Mouse (Mus musculus) left cerebral cortex, postnatal 36 days (tissue): ENCODE results near the gene Cep83. TPM values are rescaled to one million over a fixed set of nuclear protein-coding genes. Genes with fewer than 3 reads are reported as not detected.
"Not testable (repeated sequence)": the region's sequence is repeated elsewhere in the genome, so short reads cannot be mapped to it uniquely, and the experiment has no call there.

Experiments
- DNase-seq, 2 experiments: peaks; one replicate each; pipeline ENCODE4 v3.0.0; 2021 to 2022; ENCODE audit warnings: low spot score in 2 of 2, mixed read lengths in 1 of 2
- intact Hi-C: fragments of 180-260 bp; cut with DNase I; formaldehyde crosslinking; loops from one replicate; pipeline ENCODE4 v1.15.1; 2025
- total RNA-seq, 2 experiments: library from RNA; stranded (reverse); gene quantifications; 2 replicates each; pipeline ENCODE4 v1.2.3; 2021

Cep83 gene
- total RNA-seq = 10 to 100 TPM; 36.2 to 43.5 TPM

- DNase-seq = peak; percentile 93 to 95
- intact Hi-C loops = loop anchor here (5.0 kb wide), 1 partner anchor 254 kb away; the partner anchor contains the start of gene Plxnc1
Observed at GRCm38 (mm10) chr10:94688420-94689175, at the start of gene Cep83. Gene Cep83 (plus strand): TSS chr10:94688654.

DNA sequence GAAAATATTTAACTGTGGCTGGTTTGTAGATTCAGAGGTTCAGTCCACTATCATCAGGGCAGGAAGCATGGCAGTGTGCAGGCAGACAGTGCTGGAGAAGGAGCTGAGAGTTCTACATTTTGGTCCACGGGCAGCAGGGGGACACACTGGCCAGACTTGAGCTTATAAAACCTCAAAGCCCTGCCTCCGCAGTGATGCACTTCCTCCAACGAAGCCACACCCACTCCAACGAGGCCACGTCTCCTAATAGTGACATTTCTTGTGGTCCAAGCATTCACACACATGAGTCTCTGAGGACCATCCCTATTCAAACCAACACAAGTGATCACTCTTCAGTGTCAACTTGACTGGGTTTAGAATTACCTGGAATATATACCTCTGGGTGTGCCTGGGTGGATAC, 49.2 kb upstream of the Cep83 start:
- no peak for DNase-seq
- intact Hi-C loops = no loop called here

DNA sequence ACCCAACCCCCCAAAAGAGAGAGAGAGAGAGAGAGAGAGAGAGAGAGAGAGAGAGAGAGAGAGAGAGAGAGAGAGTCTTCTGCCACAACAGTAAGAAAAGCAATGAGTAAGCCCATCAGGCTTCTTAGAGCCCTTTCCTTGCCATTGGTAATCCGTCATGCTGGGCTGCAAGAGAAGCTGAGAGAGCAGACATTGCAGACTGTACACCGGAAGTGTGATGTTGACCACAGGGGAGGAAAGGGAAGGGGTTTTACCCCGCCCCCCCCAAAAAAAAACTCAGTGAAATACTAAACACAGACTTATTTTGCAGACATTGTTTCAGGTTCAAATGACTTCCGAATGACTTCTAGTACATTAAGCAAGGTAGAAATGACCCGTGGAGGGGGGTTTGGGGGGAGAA, 48.4 kb upstream of the Cep83 start:
- no peak for DNase-seq
- intact Hi-C loops = no loop called here

DNA sequence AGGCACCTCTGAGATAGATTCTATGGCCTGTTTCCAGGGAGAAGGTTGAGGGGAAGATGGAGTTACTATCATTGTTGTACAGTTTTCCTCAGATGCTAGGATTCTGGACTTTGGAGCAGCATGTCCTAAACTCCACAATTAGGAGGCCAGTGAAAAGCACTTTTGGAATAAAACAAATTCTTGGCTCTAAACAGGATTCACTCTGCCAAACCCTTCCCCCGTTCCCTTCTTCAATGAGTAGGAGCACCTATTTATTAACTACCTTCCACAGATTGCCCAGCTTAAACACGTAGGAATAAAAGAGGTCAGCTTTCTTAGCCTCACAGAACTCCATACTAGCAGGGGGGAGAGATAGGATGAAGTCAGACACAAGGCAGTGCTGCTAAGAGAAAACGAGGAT, 24.4 kb upstream of the Cep83 start:
- intact Hi-C loops = no loop called here

DNA sequence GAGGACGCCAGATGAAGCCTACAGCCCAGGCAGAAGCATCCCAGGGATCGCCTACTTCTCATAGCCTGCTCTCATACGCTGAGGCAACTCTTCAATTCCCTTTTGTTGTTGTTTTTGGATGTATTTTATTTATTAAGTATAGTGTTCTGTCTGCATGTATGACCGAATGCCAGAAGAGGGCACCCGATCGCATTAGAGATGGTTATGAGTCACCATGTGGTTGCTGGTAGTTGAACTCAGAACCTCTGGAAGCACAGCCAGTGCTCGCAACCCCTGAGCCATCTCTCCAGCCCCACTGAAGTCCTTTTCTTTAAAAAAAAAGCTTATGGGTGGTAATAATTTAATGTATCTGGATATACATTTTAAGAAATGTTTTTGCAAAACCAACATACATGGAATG, 24.0 kb upstream of the Cep83 start:
- intact Hi-C loops = no loop called here
- no peak for DNase-seq

More for the DNA sequence above, 24.4 kb upstream of the Cep83 start:
- DNase-seq = no peak

- intact Hi-C loops = no loop called here
- no peak for DNase-seq
Observed at GRCm38 (mm10) chr10:94668147-94668546, 20.3 kb upstream of the Cep83 start.

DNA sequence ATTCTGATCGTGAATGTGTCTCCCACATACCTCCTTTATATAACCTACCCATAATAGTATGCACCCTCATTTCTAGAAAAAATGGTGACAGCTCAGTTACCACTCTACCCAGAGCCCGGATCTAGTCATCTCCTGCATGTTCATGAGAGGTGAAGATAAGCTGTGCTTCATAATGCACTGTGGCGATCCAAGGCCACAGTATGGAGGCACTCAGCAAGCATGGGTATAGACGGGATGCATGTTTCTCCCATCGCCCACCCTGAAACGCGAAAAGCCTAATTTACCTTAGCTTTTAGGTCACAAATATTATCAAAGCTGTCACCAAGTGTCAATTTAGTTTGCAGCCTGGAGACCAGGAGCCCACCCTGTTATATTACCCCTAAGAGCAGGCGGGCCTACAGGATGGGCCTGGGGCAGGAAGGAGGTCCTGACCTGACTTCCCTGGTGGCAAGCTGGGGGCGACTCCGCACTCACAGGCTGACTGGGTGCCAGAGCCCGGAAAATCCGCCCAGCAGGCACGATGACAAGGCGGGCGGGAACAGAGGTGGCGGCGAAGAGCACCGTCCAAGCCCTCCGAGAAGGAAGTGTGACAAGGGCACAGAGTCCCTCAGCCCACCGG, 544 bp upstream of the Cep83 start:
- DNase-seq = peak in 1 of 2 experiments; percentile 52
- intact Hi-C loops = loop anchor here (5.0 kb wide), 1 partner anchor 254 kb away; the partner anchor contains the start of gene Plxnc1

- intact Hi-C loops = loop anchor here (5.0 kb wide), 1 partner anchor 253 kb away; the partner anchor contains the start of gene Plxnc1
- DNase-seq = no peak
Observed at GRCm38 (mm10) chr10:94689176-94689510, 689 bp downstream of the Cep83 start.

- intact Hi-C loops = no loop called here
- no peak for DNase-seq
Observed at GRCm38 (mm10) chr10:94690376-94690775, 1.9 kb downstream of the Cep83 start.

DNA sequence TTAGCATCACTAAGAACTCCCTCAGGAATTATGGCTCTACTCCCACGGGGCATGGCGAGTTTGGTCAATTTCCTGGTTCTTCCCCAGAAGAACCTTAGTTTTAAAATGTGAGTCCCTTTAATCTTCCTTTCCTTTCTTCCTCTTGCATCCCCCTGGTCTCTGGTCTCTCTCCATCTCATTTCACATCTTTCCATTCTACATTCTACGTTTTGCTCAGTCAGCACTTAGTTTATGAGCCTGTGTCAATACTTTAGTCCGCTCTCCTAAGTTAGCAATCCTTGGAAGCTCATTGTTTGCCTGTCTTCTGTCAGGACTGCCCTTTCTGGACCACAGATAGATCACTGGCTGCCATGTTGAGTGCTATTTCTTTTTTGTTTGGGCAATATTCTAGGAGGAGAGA, 3.7 kb downstream of the Cep83 start:
- DNase-seq = no peak
- intact Hi-C loops = no loop called here

DNA sequence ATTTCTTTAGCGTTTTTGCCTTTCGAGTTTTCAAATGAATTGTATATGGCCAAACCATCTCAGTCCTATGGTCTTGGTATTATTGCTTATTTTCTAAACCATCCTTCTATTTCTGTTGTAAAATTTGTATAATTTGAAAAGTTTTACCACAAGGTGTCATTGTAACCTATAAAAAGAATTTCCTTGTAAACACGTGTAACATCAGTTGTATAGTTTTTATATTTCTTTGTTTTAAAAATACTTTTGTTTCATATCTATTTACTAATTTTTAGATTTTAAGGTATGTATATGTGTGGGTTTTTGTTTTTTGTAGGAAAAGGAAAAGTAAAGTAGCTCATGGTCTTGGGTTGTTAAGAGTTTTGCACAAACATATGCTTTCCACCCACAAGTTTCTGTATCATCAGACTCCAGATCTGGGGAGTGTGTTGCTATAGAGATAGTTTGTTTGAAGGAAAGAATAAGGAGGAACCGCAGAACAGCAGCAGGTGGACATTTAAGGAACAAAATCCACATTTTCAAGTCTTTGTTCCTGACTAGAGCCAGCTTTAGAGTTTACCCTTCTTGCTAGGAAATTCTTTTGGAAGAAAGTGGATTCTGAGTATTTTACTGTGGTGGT, 17.3 kb downstream of the Cep83 start:
- DNase-seq = no peak
- intact Hi-C loops = no loop called here

DNA sequence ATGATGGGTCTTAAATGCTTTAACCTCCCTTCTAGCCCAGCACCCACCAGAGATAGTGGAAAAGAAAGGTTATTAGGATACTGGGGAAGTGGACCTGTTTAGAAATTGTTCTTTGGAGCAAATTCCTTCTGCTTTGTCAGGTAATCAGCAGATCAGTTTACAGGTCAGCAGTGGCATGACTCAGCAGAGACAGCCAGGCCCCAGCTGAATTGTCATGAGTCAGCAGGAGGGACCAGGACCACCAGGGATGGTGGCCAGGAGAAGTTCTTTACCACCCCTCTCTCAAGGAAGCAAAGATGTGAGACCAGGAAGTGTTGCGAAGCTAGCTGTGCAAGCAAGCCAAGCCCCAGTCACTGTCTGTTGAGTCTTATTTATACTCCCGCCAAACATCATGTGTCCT, 18.2 kb downstream of the Cep83 start:
- DNase-seq = no peak
- intact Hi-C loops = no loop called here

DNA sequence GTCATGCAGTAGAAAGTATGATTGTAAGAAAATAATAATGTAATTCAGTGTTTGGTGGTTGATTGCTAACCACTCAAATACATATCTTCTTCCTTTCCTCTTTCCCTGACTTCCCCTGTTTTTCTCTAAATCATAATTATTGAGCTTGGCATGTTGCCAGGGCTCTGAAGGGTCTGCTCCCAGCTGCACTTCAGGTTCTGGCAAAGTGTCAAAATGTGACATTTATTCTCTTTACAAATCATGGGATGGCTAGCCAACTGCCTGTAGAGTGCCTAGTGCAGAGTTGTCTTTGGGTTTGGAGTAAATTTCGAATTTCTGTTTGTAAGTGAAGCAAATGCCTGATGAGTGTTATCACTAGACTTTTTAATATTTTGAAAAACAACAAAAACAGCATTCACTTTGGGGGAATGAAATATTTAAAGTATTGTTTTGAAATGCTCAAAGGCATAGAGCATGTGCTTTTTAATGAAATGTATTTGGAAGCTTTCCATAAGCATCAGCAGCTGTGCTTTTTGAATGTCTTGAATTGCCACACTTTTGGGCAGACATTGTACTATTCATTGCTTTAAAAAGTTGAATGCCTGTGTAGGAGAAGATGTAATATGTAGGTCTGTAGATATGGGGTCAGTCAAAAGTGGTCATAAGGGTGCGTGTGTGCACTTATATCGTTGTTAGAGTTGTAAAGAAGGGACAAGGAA, 21.3 kb downstream of the Cep83 start:
- intact Hi-C loops = no loop called here
- DNase-seq = no peak

GRCm38 (mm10) chr10:94710320-94710695, 21.9 kb downstream of the Cep83 start:
- intact Hi-C loops = no loop called here
- DNase-seq = no peak

GRCm38 (mm10) chr10:94720300-94720699, 31.8 kb downstream of the Cep83 start:
- intact Hi-C loops = no loop called here
- DNase-seq = no peak

- intact Hi-C loops, DNase-seq: not testable (repeated sequence)
Observed at GRCm38 (mm10) chr10:94728053-94728452, 39.6 kb downstream of the Cep83 start.

GRCm38 (mm10) chr10:94730445-94730844, 42.0 kb downstream of the Cep83 start:
- DNase-seq = no peak
- intact Hi-C loops = no loop called here

GRCm38 (mm10) chr10:94734829-94735228, 46.4 kb downstream of the Cep83 start:
- intact Hi-C loops = no loop called here
- no peak for DNase-seq

DNA sequence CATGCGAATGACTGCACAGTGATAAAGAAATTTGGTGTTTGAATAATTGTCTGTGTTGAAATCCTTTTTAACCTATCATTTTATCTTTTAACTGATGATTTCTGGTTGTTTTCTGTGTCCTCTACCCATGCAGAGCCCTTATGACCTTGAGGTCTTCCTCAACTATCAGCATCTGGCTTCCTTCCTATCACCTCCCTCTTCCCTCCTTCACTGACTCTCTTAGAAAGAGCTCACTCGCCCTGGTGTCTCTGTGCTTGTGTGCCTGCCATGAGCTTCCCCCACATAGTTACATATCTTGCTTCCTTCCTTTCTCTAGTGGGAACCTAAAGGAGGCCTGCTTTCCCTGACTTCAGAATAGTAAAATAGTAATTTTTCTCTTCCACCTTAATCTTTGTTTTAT, 51.8 kb downstream of the Cep83 start:
- intact Hi-C loops = no loop called here
- DNase-seq = no peak

DNA sequence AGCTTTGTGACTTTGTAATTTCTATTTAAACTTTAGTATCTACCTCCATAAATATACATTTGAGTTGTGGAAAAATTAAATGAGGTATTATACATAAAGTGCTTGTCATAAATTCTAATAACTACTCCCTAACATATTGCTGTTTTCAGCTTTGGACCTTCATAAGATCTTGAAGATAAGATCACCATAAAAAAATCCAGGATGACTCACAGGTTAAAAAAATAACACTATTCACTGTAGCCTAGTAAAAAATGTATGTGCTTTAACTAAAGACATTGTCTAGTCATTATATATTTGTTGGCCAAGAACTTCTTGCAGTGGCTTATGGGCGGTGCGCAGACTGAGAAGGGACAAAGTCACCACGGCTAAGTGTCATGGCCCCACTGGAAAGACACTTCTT, 53.0 kb downstream of the Cep83 start:
- intact Hi-C loops = no loop called here
- DNase-seq = no peak
